ENCODE assay signal across 12 mouse cellular contexts in the genomic region with DNA sequence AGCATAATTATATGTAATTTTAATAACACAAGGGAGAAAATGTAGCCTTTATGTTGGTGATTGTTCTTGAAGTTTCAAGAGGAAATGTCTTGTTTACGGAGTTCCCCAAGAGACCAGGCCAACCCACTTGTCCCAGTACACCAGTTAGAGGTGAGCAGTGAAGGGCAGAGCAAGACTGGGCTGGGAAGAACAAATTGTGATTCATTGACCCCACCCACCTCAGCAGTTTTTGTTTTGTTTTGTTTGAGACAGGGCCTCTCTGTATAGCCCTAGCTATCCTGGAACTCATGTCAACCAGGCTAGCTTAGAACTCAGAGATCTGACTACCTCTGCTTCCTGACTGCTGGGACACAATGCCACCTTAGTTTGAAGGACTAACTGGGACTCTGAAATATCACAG. TPM values are rescaled to one million over a fixed set of nuclear protein-coding genes. Genes with fewer than 3 reads are reported as not detected.
"Had no signal": no experiment of that assay in that cellular context is flagged by ENCODE, and none has a peak within 500 bp of the region (broad histone marks: within the 10 kb centered on the region; RNA-seq: fewer than 3 reads in every experiment).

No protein-coding gene starts in this region.

- DNase-seq: lung, adult 18-20 months; lung, embryonic 14.5 days; lung, postnatal 10 days; lung, postnatal 4 days; midbrain, embryonic 14.5 days; retina, postnatal 1 day; right cerebral cortex, adult 18-20 months; thymus, adult 2 months; thymus, postnatal 25 days; thymus, postnatal 4 days had no signal

RNA-seq across cellular contexts. Expression of a gene that starts 44.7 kb away (rescaled TPM):
- total RNA-seq: megakaryocyte, adult 5-6 weeks; megakaryocyte-erythroid progenitor cell, adult 5-6 weeks had no signal
